ENCODE assay signal across 10 mouse cellular contexts in the genomic region with DNA sequence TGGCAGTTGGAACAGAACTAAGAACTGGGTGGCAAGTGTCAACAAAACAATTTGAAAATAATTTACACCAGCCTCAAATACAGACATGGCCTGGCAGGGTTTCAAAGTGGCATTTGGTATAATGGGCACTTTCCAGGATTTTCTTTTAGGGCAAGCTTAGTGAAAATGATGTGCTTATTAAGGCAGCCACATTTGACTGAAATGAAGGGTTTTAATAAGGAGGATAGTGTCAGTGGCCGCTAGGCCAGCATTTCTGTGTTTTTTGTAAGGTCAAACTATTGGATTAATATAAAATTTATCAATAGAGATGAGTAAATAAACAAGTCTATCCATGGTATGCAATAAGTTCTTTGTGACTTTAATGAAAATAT. TPM values are rescaled to one million over a fixed set of nuclear protein-coding genes. Genes with fewer than 3 reads are reported as not detected.
DNase-seq lines count a peak whose midpoint lies in the region; ATAC-seq and TF ChIP-seq lines count a peak whose summit lies in the region.
"Had no signal": no experiment of that assay in that cellular context is flagged by ENCODE, and none has a peak within 500 bp of the region (broad histone marks: within the 10 kb centered on the region; RNA-seq: fewer than 3 reads in every experiment).

No protein-coding gene starts in this region.

- DNase-seq in heart, postnatal 0 days (ENCODE audit: low spot score), result no peak
- no peak for DNase-seq in heart, adult 11 months
- no peak for DNase-seq in embryonic facial prominence, embryonic 11.5 days (ENCODE audit: low spot score)
- no peak for DNase-seq in midbrain, embryonic 14.5 days
- DNase-seq in left cerebral cortex, postnatal 4 days, result no peak
- DNase-seq in lung, postnatal 25 days (ENCODE audit: low spot score), result no peak
- no peak for DNase-seq in urinary bladder, postnatal 25 days (ENCODE audit: low spot score)

- H3K27ac ChIP-seq in heart, postnatal 0 days (ENCODE audit: low read depth), result no peak overlapping the region
- no peak overlapping the region for H3K27ac ChIP-seq in embryonic facial prominence, embryonic 11.5 days (replicated peaks; ENCODE audit: low read depth, low read length)
- H3K27ac ChIP-seq in hindbrain, embryonic 16.5 days (ENCODE audit: low read depth, low read length), result no peak overlapping the region
- H3K27ac ChIP-seq in midbrain, embryonic 14.5 days (replicated peaks; ENCODE audit: low read depth, low read length), result no peak overlapping the region

- peak overlapping the region; percentile 59 for H3K4me2 ChIP-seq in heart, postnatal 0 days (ENCODE audit: low read depth, low read length)
- H3K4me2 ChIP-seq in embryonic facial prominence, embryonic 11.5 days (ENCODE audit: low read depth, low read length), result no peak overlapping the region; the same call in 1 of the 2 replicates
- peak overlapping the region; percentile 53 for H3K4me2 ChIP-seq in hindbrain, embryonic 16.5 days (ENCODE audit: low read length)
- peak overlapping the region; percentile 52 for H3K4me2 ChIP-seq in midbrain, embryonic 14.5 days (ENCODE audit: low read length)

- no peak for TF ChIP-seq EP300 in heart, postnatal 0 days (IDR thresholded peaks at IDR 0.05; ENCODE audit: low read depth)

- WGBS in heart, postnatal 0 days, result 59% methylated on average over 1 of the region's 1 CpGs
- WGBS in embryonic facial prominence, embryonic 11.5 days, result 71% methylated on average over 1 of the region's 1 CpGs
- 60% methylated on average over 1 of the region's 1 CpGs for WGBS in hindbrain, embryonic 16.5 days
- WGBS in midbrain, embryonic 14.5 days, result 66% methylated on average over 1 of the region's 1 CpGs

- no peak for ATAC-seq in heart, postnatal 0 days (ENCODE audit: insufficient read depth, low read depth)
- no peak for ATAC-seq in embryonic facial prominence, embryonic 11.5 days (replicated peaks; ENCODE audit: insufficient number of reproducible peaks, low FRiP score, low TSS enrichment, low read depth)
- ATAC-seq in hindbrain, embryonic 16.5 days, result no peak; the same call in 1 of the 2 replicates
- ATAC-seq in midbrain, embryonic 14.5 days (ENCODE audit: low FRiP score, low TSS enrichment), result no peak

- no peak overlapping the region for H3K9ac ChIP-seq in heart, postnatal 0 days (replicated peaks; ENCODE audit: low read depth, low read length)
- H3K9ac ChIP-seq in embryonic facial prominence, embryonic 11.5 days (replicated peaks; ENCODE audit: low read length), result no peak overlapping the region
- no peak overlapping the region for H3K9ac ChIP-seq in hindbrain, embryonic 16.5 days (ENCODE audit: low read depth, low read length)
- H3K9ac ChIP-seq in midbrain, embryonic 14.5 days (replicated peaks; ENCODE audit: low read length), result peak overlapping the region; percentile 36; the same call in 1 of the 2 replicates

- H3K36me3 ChIP-seq in heart, postnatal 0 days (replicated peaks; ENCODE audit: control insufficient read depth, insufficient read depth, low read length), result no peaks in the 10 kb centered on the region
- no peaks in the 10 kb centered on the region for H3K36me3 ChIP-seq in embryonic facial prominence, embryonic 11.5 days (replicated peaks; ENCODE audit: control insufficient read depth, insufficient read depth, low read depth, low read length)
- H3K36me3 ChIP-seq in hindbrain, embryonic 16.5 days (ENCODE audit: control insufficient read depth, insufficient read depth, low read length), result no peaks in the 10 kb centered on the region
- no peaks in the 10 kb centered on the region for H3K36me3 ChIP-seq in midbrain, embryonic 14.5 days (ENCODE audit: control insufficient read depth, insufficient read depth, low read length)

- TF ChIP-seq CTCF in heart, postnatal 0 days (IDR thresholded peaks at IDR 0.05; ENCODE audit: low read depth), result no peak

- H3K4me1 ChIP-seq in heart, postnatal 0 days (ENCODE audit: control insufficient read depth, insufficient read depth), result no peaks in the 10 kb centered on the region
- H3K4me1 ChIP-seq in embryonic facial prominence, embryonic 11.5 days (ENCODE audit: control insufficient read depth, insufficient read depth, low read length), result no peaks in the 10 kb centered on the region
- no peaks in the 10 kb centered on the region for H3K4me1 ChIP-seq in hindbrain, embryonic 16.5 days (ENCODE audit: control insufficient read depth, insufficient read depth, low read depth, low read length)
- H3K4me1 ChIP-seq in midbrain, embryonic 14.5 days (ENCODE audit: control insufficient read depth, insufficient read depth, low read length), result no peaks in the 10 kb centered on the region

- peak overlapping the region; percentile 42 for H3K4me3 ChIP-seq in heart, postnatal 0 days (ENCODE audit: low read depth, low read length)
- H3K4me3 ChIP-seq in embryonic facial prominence, embryonic 11.5 days (ENCODE audit: low read depth, low read length), result peak overlapping the region; percentile 35
- peak overlapping the region; percentile 45 for H3K4me3 ChIP-seq in hindbrain, embryonic 16.5 days (ENCODE audit: low read length)
- H3K4me3 ChIP-seq in midbrain, embryonic 14.5 days (replicated peaks; ENCODE audit: low read depth, low read length), result peak overlapping the region; percentile 35

- H3K9me3 ChIP-seq in heart, postnatal 0 days (replicated peaks; ENCODE audit: control insufficient read depth, low read length), result no peaks in the 10 kb centered on the region
- no peaks in the 10 kb centered on the region for H3K9me3 ChIP-seq in embryonic facial prominence, embryonic 11.5 days (replicated peaks; ENCODE audit: control insufficient read depth, low read length)
- no peaks in the 10 kb centered on the region for H3K9me3 ChIP-seq in hindbrain, embryonic 16.5 days (ENCODE audit: control insufficient read depth, low read length)
- no peaks in the 10 kb centered on the region for H3K9me3 ChIP-seq in midbrain, embryonic 14.5 days (ENCODE audit: control insufficient read depth, low read length)

- intact Hi-C loops in left cerebral cortex, postnatal 4 days (cut with DNase I), result no loop called here

- no peaks in the 10 kb centered on the region for H3K27me3 ChIP-seq in heart, postnatal 0 days (ENCODE audit: control insufficient read depth, insufficient read depth, low read length)
- no peaks in the 10 kb centered on the region for H3K27me3 ChIP-seq in embryonic facial prominence, embryonic 11.5 days (ENCODE audit: control insufficient read depth, insufficient read depth, low read length)
- no peaks in the 10 kb centered on the region for H3K27me3 ChIP-seq in hindbrain, embryonic 16.5 days (replicated peaks; ENCODE audit: control insufficient read depth, insufficient read depth, low read length)
- H3K27me3 ChIP-seq in midbrain, embryonic 14.5 days (ENCODE audit: control insufficient read depth, insufficient read depth, low read length), result no peaks in the 10 kb centered on the region
- H3K27me3 ChIP-seq: CH12.LX had no signal

RNA-seq across cellular contexts. Expression of gene Gm7173, which starts 0.5 kb away (rescaled TPM):
- total RNA-seq in heart, postnatal 0 days (2014; rRNA removed; ENCODE audit: low replicate concordance), result not detected in 2 replicates
- polyA plus RNA-seq in heart, postnatal 0 days (2015; fragmentation: Nextera tagmentation; extraction: Ambion mirVana), result 0.01 and 0.15 TPM in 2 replicates
- polyA plus RNA-seq in embryonic facial prominence, embryonic 11.5 days (2014; fragmentation: Nextera tagmentation; extraction: Ambion mirVana), result 0.25 and 0.26 TPM in 2 replicates
- 1.0 and 1.5 TPM in 2 replicates for polyA plus RNA-seq in hindbrain, embryonic 16.5 days (2015; fragmentation: Nextera tagmentation; extraction: Ambion mirVana)
- 0.97 and 1.3 TPM in 2 replicates for polyA plus RNA-seq in midbrain, embryonic 14.5 days (2014; fragmentation: Nextera tagmentation; extraction: Ambion mirVana)
- total RNA-seq in left cerebral cortex, postnatal 4 days (2021), result 1 to 10 TPM; 2.2 to 2.6 TPM
- total RNA-seq: CH12.LX; heart, postnatal 25 days had no signal
